Mouse (Mus musculus) heart, postnatal 4 days (tissue): Measurements from ENCODE around the gene Fgfrl1. TPM values are rescaled to one million over a fixed set of nuclear protein-coding genes. Genes with fewer than 3 reads are reported as not detected.

Source experiments
- DNase-seq: peaks from one replicate; pipeline ENCODE4 v3.0.0; 2021
- total RNA-seq, 2 experiments: library from RNA; stranded (reverse); gene quantifications; 2 replicates each; pipeline ENCODE4 v1.2.3; 2021

Gene Fgfrl1
- total RNA-seq, 2 experiments from 2014 or later = 24.7 to 27.0 TPM

DNA sequence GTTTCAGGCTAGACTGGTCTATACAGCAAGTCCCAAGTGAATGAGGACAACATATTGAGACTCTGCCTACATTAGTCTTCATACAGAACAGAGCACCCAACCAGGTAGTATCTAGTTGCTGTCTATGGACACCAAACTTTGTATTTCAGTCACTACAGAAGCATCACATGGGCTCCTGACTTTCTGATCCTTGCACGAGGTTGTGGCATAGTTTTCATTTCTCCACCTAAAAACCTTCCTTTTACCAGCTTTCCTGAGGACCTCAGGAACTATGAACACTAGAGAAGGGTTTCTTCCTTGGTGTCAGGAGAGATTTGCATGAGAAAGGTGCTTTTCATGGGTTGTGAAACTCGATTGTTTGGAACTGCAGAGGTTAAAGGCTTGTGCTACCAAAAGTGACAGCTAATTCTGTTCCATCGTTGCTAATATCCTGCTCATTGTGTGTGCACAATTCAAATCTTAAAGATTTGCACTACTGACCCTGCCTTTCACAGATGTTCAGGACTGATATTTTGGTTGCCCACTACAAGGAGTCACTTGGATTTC, 23.7 kb upstream of the Fgfrl1 start:
- DNase-seq = no peak

- DNase-seq = peak; percentile 90
These were observed 22.9 kb upstream of the Fgfrl1 start, which contains the start of gene Dgkq for GRCm38 (mm10) chr5:108668977-108669936. Gene Dgkq (minus strand): TSS chr5:108669672.

DNA sequence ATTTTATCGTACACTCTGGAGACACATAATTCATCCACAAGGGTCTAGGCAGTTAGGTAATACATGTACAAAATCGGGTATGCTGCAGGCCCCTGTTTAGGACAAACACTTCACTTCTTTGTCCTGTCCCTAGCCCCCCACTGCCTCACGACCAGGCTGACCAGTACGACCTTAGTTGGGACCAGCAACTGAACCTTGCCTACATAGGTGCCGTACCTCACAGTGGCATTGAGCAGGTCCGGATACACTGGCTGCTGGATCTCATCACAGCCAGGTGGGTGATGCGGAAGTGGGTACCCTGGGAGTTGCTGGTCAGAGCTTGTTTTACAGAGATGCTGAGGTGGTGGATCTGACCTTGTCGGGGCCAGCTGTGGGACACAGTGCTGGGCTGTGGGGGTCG, 22.2 kb upstream of the Fgfrl1 start:
- DNase-seq = no peak

DNA sequence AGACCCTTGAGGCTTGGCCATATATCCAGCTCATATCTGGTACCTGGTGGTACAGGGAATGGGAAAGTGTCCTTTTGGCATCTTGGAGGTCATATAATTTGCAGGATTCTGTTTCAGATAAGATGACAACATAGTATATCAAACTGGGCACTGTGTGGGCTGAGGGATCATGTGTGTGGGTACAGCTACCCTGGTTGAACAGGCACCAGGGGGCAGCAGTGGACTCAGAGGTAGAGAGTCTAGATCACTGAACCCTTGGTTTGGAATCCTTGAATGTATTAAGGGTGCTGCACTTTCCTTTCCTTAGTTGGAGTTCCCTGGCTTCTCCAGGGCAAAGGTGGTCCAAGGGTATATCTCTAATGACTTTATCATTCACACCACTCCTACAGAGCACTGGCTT, 21.4 kb upstream of the Fgfrl1 start:
- peak; percentile 63 for DNase-seq

GRCm38 (mm10) chr5:108671757-108672156, 20.4 kb upstream of the Fgfrl1 start:
- no peak for DNase-seq

DNA sequence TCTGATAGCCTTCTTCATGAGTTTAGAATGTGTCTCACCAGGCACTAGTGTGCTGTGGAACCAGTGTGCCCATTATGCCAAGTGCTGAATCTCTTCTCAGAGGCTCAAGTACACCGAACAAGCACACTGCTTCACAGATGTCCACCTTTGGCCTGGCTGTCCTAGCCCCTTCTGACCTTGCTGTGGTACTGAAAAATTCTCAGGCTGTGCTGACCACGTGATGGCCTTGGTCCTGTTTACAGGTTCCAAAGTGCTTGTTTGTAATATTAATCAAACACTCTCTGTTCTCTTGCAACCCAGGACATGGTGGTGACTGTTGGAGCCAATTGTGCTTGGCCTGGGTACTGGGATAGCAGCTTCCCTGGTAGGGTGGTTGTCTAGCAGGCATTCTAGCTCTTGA, 17.6 kb upstream of the Fgfrl1 start:
- no peak for DNase-seq

- DNase-seq = no peak
These were observed 16.8 kb upstream of the Fgfrl1 start, which contains the start of gene Slc26a1 for GRCm38 (mm10) chr5:108675251-108675816. Gene Slc26a1 (minus strand): TSS chr5:108675569.

GRCm38 (mm10) chr5:108676772-108677498, 15.2 kb upstream of the Fgfrl1 start:
- no peak for DNase-seq

DNA sequence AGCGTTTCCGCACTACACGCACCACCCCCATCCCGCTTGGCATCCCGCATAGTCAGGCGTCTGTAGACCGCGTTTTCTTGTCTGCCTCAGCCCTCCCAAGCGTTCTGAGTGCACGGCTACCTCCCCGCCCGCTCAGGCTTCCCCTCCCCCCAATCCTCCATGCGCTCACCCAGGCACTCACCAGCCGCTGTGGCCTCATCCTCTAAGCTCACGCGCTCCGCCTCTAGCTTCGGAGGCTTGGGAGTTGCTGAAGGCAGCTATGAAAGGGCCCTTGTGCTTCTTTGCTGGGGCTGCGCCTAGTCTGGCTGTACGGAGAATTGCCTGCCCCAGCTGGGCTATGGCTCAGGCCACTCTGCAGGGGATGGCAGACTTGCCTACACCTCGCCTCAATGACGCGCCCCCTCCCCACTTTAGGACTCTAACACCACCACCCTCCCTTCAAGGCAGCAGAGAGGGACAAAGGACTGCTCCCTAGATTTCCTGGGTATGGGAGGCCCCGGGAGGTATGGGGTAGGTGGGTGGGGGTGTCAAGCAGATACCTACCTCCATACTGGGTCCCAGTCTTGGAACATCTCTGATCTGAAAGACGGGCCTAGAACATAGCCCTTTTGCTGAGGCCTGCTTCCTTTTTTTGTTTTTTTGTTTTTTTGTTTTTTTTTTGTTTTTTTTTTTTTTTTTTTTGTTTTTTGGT, 14.4 kb upstream of the Fgfrl1 start:
- DNase-seq = peak; percentile 74

DNA sequence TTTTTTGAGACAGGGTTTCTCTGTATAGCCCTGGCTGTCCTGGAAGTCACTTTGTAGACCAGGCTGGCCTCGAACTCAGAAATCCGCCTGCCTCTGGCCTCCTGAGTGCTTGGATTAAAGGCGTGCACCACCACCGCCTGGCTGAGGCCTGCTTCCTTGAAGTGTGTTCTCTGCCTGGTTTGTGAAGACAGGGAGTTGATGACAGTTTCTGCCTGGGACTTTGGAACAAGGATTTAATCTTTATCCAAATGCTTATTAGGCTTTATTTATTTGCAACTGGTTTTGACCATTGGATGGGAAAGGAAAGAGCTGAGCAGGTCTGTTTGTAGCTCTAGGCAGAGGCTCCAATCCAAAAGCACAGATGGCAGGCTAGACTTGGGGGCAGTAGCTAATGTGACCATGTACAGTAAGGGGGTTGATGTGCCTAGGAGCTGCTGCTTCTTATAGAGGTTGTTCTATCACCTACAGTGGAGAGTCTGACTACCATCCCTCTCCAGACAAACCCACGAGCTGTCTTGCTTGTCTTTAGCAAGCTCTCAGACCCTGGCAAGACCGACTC, 13.8 kb upstream of the Fgfrl1 start:
- DNase-seq = no peak

- DNase-seq = no peak
These were observed 12.3 kb upstream of the Fgfrl1 start for GRCm38 (mm10) chr5:108679909-108680308.

- DNase-seq = no peak
These were observed 11.3 kb upstream of the Fgfrl1 start for GRCm38 (mm10) chr5:108680871-108681270.

- no peak for DNase-seq
These were observed 3.1 kb upstream of the Fgfrl1 start for GRCm38 (mm10) chr5:108689091-108689490.

GRCm38 (mm10) chr5:108691152-108691551, 1.0 kb upstream of the Fgfrl1 start:
- no peak for DNase-seq

DNA sequence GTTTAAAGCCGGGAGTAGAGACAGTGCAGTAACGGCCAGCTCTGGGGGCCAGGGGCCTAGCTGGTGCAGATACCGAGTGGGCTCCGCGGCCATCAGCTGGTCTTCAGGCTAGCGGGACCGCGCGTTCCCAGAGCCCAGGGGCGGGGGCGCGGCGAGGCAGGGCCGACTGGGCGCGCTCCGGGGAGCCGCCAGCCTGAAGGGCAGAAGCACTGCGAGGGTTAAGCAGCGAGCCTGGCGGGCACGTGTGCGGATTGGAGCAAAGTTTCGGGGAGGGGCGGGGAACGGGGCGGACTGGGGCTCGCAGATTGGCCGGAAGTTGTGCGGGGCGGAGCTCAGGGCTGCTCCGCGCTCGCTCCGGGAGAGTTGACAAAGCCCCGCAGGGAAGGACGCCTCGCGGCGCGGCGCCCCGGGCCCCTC, 1.7 kb downstream of the Fgfrl1 start:
- DNase-seq = peak; percentile 90

GRCm38 (mm10) chr5:108694352-108695261, 2.4 kb downstream of the Fgfrl1 start:
- DNase-seq = peak; percentile 51

DNA sequence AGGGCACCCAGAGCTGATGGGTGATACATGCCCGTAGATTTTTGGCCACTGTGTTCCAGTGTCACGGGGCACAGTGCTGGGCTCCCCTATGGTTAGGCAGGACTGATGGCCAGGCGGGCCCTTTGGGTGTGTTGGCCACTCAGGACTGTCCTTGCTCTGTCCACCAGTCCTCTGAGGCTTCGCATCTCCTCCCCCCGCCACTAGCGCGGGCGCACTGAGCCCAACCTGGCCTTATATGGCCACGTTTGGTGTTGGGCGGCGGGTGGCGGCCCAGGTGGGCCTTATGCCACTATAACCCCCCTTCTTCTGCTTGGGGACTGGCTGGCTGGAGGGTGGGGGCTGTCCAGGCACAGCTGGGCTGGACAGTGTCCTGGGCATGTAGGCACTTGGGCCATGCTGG, 3.7 kb downstream of the Fgfrl1 start:
- no peak for DNase-seq

- no peak for DNase-seq
These were observed 4.4 kb downstream of the Fgfrl1 start for GRCm38 (mm10) chr5:108696542-108696941.

GRCm38 (mm10) chr5:108697341-108697753, 5.2 kb downstream of the Fgfrl1 start:
- no peak for DNase-seq

- no peak for DNase-seq
These were observed 8.2 kb downstream of the Fgfrl1 start for GRCm38 (mm10) chr5:108700346-108700745.
